Mouse (Mus musculus) intestine, embryonic 15.5 days (tissue): Measurements from ENCODE around the gene Plp2. TPM values are rescaled to one million over a fixed set of nuclear protein-coding genes. Genes with fewer than 3 reads are reported as not detected.
A peak's percentile ranks its signal among the peaks of the same experiment; 100 is the strongest.

Experiments used
- ATAC-seq: fragments of 200-750 bp; cut with Nextera tagmentation; 2 replicates; pipeline ENCODE4 v1.8.0; 2017; ENCODE audit warnings: moderate TSS enrichment, moderate library complexity
- H3K27ac ChIP-seq: fragments of 300-500 bp; sonication (generic); 2 replicates; pipeline ENCODE4 v1.5.1; 2015; ENCODE audit warnings: mild to moderate bottlenecking, inconsistent platforms
- H3K27me3 ChIP-seq: fragments of 300-500 bp; sonication (generic); replicated peaks from 2 replicates; pipeline ENCODE4 v1.6.1; 2015; ENCODE audit warnings: inconsistent platforms
- H3K36me3 ChIP-seq: fragments of 300-500 bp; sonication (generic); 2 replicates; pipeline ENCODE4 v1.6.1; 2015; ENCODE audit warnings: inconsistent platforms
- H3K4me1 ChIP-seq: fragments of 300-500 bp; sonication (generic); replicated peaks from 2 replicates; pipeline ENCODE4 v1.6.1; 2015; ENCODE audit warnings: inconsistent platforms
- H3K4me2 ChIP-seq: fragments of 300-500 bp; sonication (generic); replicated peaks from 2 replicates; pipeline ENCODE4 v1.6.1; 2015; ENCODE audit warnings: mild to moderate bottlenecking, inconsistent platforms
- H3K4me3 ChIP-seq: fragments of 300-500 bp; sonication (generic); replicated peaks from 2 replicates; pipeline ENCODE4 v1.5.1; 2015; ENCODE audit warnings: inconsistent platforms
- H3K9ac ChIP-seq: fragments of 300-500 bp; sonication (generic); 2 replicates; pipeline ENCODE4 v1.6.1; 2015; ENCODE audit warnings: inconsistent platforms
- H3K9me3 ChIP-seq: fragments of 300-500 bp; sonication (generic); 2 replicates; pipeline ENCODE4 v1.6.1; 2016; ENCODE audit warnings: inconsistent platforms
- WGBS: fragments of 180-500 bp; shearing (Covaris S2); methylation state at CpG from one replicate; pipeline ENCODE4 v1.1.7; 2015; 5-methylcytosine and 5-hydroxymethylcytosine counted together
- polyA plus RNA-seq: library from polyadenylated mRNA; unstranded; fragments of >200 nt; fragmentation: Nextera tagmentation; extraction: Ambion mirVana; gene quantifications from 2 replicates; pipeline ENCODE4 v1.2.1, GENCODE M21; 2015

Plp2 gene
- polyA plus RNA-seq, 1 experiment from 2014 or later = 198 TPM

DNA sequence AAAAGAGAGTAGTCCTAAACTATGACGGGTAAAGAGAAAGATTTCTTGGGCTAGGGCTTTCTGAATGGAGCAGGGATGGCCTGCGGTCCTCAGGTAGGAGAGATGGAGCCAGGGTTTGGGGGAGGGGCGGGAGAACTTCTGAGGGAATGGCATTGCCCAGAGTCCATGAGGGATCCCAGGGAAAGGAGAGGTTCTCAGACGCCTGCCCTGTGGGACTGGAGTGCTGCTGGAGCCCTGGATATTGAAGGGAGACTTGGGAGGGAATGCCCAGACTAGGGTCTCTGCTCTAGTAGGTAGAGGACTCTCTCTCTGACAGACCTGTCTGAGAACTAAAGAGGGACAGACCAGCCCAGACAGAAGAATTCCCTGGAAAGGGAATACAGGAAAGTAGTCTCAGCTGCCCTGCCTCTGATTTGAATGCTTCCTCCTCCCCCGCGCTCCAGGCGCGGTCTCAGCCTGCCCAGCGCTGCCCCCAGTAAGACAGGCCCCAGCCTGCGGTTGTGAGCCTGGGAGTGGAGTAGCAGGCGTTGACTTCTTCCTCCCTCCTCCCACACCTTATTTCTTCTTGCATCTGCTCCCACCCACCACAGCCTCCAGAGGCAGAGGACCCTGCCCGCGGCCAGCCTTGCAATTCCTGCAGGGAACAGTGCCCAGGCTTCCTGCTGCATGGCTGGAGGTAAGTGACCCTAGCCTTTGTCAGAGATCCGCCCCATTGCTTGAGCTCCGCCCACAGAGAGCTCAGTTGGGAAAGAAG is 13.0 kb downstream of the Plp2 start:
- H3K27ac ChIP-seq = peak overlapping the region; percentile 66
- H3K9ac ChIP-seq = peak overlapping the region; percentile 28; the same call in 1 of the 2 replicates

DNA sequence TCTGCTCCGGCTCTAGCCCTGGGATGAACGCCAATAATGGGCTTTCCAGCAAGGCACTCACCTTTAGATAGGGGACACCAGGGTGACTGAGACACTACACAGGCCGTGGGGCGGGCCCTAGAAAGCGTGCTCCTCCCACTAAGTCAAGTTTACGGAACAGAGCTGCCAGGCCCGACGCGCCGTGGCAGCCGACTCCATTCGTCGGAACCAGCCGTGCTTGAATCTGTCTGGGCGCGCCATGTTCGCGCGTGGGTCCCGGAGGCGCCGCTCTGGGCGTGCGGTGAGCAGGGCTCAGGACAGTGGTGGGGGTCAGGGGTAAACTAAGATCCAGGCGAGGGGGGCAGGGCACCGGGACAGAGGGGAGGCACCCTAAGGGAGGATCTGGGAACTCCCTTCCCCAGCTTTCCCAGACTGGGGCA is 14.0 kb downstream of the Plp2 start, which contains the start of gene Prickle3:
TSS of gene Prickle3 (plus strand) at position 40 of the 419 bp plus-strand sequence.
- 12% methylated on average over 26 of the region's 26 CpGs for WGBS
- ATAC-seq = peak; percentile 64
- Histone ChIP-seq H3K4me3 (peak within 1 kb of the TSS; percentile 52), H3K9me3 (no peaks in the 10 kb centered on the region), H3K27me3 (no peaks in the 10 kb centered on the region), H3K9ac (peak within 1 kb of the TSS; percentile 62), H3K36me3 (no peaks in the 10 kb centered on the region), H3K4me2 (peak within 1 kb of the TSS; percentile 59), H3K27ac (peak within 1 kb of the TSS; percentile 66), H3K4me1 (no peaks in the 10 kb centered on the region)

More for the DNA sequence above, 13.0 kb downstream of the Plp2 start:
- peak overlapping the region; percentile 59 for H3K4me2 ChIP-seq
- no peaks in the 10 kb centered on the region for H3K9me3 ChIP-seq
- no peaks in the 10 kb centered on the region for H3K36me3 ChIP-seq
- H3K4me1 ChIP-seq = no peaks in the 10 kb centered on the region
- peak; percentile 89 for ATAC-seq
- H3K4me3 ChIP-seq = peak overlapping the region; percentile 52
- 19% methylated on average over 15 of the region's 15 CpGs for WGBS
- no peaks in the 10 kb centered on the region for H3K27me3 ChIP-seq

- H3K4me3 ChIP-seq = peak overlapping the region; percentile 49
- peak overlapping the region; percentile 61 for H3K9ac ChIP-seq
- peak overlapping the region; percentile 77; the same call in 1 of the 2 replicates for H3K27ac ChIP-seq
- H3K9me3 ChIP-seq = no peaks in the 10 kb centered on the region
- 25% methylated on average over 25 of the region's 25 CpGs for WGBS
- H3K36me3 ChIP-seq = no peaks in the 10 kb centered on the region
- H3K27me3 ChIP-seq = no peaks in the 10 kb centered on the region
- H3K4me2 ChIP-seq = peak overlapping the region; percentile 70
- ATAC-seq = peak; percentile 98
- no peaks in the 10 kb centered on the region for H3K4me1 ChIP-seq
These were observed 22.4 kb downstream of the Plp2 start for GRCm38 (mm10) chrX:7648671-7649304.

- Histone ChIP-seq H3K27ac (no peak overlapping the region), H3K9ac (no peak overlapping the region), H3K36me3 (no peaks in the 10 kb centered on the region), H3K4me2 (no peak overlapping the region), H3K27me3 (0 out of 2 replicates have a peak, but pooled peaks cover 2% of the 10 kb centered on the region), H3K9me3 (no peaks in the 10 kb centered on the region), H3K4me3 (no peak overlapping the region), H3K4me1 (no peaks in the 10 kb centered on the region)
- no peak for ATAC-seq
- WGBS = 12% methylated on average over 5 of the region's 5 CpGs
These were observed 25.8 kb downstream of the Plp2 start for GRCm38 (mm10) chrX:7645349-7645748.

GRCm38 (mm10) chrX:7640785-7641184 is 30.4 kb downstream of the Plp2 start:
- Histone ChIP-seq H3K9ac (no peak overlapping the region), H3K27ac (no peak overlapping the region), H3K36me3 (no peaks in the 10 kb centered on the region), H3K4me2 (no peak overlapping the region), H3K27me3 (0 out of 2 replicates have a peak, but pooled peaks cover 2% of the 10 kb centered on the region), H3K9me3 (no peaks in the 10 kb centered on the region), H3K4me3 (no peak overlapping the region), H3K4me1 (no peaks in the 10 kb centered on the region)
- ATAC-seq = no peak
- WGBS = 37% methylated on average over 12 of the region's 12 CpGs

GRCm38 (mm10) chrX:7639536-7640325 is 31.5 kb downstream of the Plp2 start:
- no peak for ATAC-seq
- Histone ChIP-seq H3K9ac (no peak overlapping the region), H3K27me3 (0 out of 2 replicates have a peak, but pooled peaks cover 2% of the 10 kb centered on the region), H3K4me1 (no peaks in the 10 kb centered on the region), H3K27ac (no peak overlapping the region), H3K4me2 (no peak overlapping the region), H3K4me3 (no peak overlapping the region), H3K36me3 (no peaks in the 10 kb centered on the region), H3K9me3 (no peaks in the 10 kb centered on the region)
- WGBS = 26% methylated on average over 13 of the region's 13 CpGs

DNA sequence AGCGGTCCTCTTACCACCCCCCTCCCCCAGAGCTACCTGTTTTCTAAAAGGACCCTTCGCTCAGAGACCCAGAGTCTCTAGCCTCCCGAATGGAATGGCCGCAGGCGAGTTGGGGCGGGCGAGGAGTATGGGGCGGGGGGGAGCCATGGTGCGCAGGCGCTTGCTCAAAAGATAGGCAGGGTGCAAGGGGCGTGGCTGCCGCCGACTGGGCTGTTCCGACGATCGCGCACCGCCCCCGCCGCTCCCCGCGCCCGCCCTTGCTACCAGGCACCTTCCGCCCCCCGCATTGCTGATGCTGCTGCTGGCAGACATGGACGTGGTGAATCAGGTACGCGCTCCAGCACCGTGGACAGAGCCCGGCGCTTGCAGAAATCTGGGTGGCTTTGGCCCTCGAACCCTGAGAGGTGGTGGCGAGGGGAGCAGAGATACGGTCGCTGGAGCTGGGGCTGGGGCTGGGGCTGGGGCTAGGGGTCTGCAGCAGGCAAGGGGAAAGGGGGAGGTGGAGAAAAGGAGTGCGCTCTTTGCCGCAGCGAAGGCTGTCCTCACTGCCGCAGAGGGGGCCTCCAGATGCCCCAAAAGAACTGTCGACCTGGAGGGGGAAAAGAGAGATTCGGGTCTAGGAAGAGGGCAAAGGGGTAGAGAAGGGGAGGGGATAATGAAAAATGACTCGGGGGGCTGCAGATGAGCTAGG is 32.6 kb downstream of the Plp2 start, which contains the start of gene Syp:
TSS of gene Syp (plus strand) at position 71 of the 691 bp plus-strand sequence.
- 21% methylated on average over 35 of the region's 42 CpGs for WGBS

GRCm38 (mm10) chrX:7635101-7635500 is 36.1 kb downstream of the Plp2 start:
- Histone ChIP-seq H3K9ac (no peak overlapping the region), H3K27ac (no peak overlapping the region), H3K4me1 (no peaks in the 10 kb centered on the region), H3K27me3 (no peaks in the 10 kb centered on the region), H3K9me3 (no peaks in the 10 kb centered on the region), H3K4me2 (no peak overlapping the region), H3K4me3 (no peak overlapping the region), H3K36me3 (no peaks in the 10 kb centered on the region)
- 68% methylated on average over 3 of the region's 3 CpGs for WGBS
- no peak for ATAC-seq

More for the DNA sequence above, 32.6 kb downstream of the Plp2 start, which contains the start of gene Syp:
- H3K9ac ChIP-seq = no peak within 1 kb of the TSS
- H3K36me3 ChIP-seq = no peaks in the 10 kb centered on the region
- H3K4me1 ChIP-seq = no peaks in the 10 kb centered on the region
- no peaks in the 10 kb centered on the region for H3K9me3 ChIP-seq
- H3K4me2 ChIP-seq = peak within 1 kb of the TSS; percentile 51
- H3K27me3 ChIP-seq = 0 out of 2 replicates have a peak, but pooled peaks cover 2% of the 10 kb centered on the region
- peak within 1 kb of the TSS; percentile 20 for H3K4me3 ChIP-seq
- no peak within 1 kb of the TSS for H3K27ac ChIP-seq
- peak; percentile 90 for ATAC-seq

GRCm38 (mm10) chrX:7632560-7632959 is 38.6 kb downstream of the Plp2 start:
- no peak overlapping the region for H3K27ac ChIP-seq
- H3K9ac ChIP-seq = no peak overlapping the region
- H3K9me3 ChIP-seq = no peaks in the 10 kb centered on the region
- H3K4me1 ChIP-seq = no peaks in the 10 kb centered on the region
- 88% methylated on average over 6 of the region's 6 CpGs for WGBS
- no peaks in the 10 kb centered on the region for H3K27me3 ChIP-seq
- H3K4me3 ChIP-seq = no peak overlapping the region
- no peak for ATAC-seq
- H3K4me2 ChIP-seq = no peak overlapping the region
- H3K36me3 ChIP-seq = no peaks in the 10 kb centered on the region
